Mouse (Mus musculus) monocyte, adult 2 months (primary cell): ENCODE data around the gene Plaur.

Source experiments
- DNase-seq, 2 experiments: peaks; one replicate each; pipeline ENCODE4 v3.0.0; 2022; ENCODE audit warnings: low spot score in 2 of 2, low read depth in 1 of 2

The Plaur gene

GRCm38 (mm10) chr7:24445266-24445926 is 16.9 kb upstream of the Plaur start:
- DNase-seq, result peak; percentile 77 to 80

DNA sequence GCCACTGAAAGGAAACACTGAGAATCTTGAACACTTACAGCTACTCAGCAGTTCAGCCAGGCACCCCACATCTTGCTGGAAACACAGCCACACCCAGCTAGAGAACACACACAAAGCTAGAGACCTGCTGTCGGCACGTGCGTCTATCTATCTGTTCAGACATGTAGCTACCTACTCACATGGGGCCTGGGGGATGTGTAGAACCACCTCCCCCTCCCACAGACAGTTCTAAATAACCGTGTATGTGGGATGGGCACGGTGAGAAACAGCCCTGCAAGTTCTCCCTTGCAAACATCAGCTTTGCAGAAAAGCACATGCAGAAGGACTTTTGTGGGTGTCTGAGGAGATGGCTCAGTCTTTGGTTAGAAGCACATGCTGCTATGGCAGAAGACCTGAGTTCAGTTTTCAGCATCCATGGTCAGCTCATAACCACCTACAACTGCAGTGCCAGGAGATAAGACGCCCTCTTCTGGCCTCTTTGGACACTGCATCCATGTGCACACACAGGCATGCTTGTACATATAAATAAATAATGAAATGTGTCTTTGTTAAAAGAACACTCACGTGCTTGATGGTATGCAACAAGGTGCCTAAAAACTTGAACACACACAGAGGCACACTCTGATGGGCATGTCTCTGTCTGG is 15.5 kb upstream of the Plaur start:
- DNase-seq, result no peak

- no peak for DNase-seq
Measured at GRCm38 (mm10) chr7:24448782-24449517, 13.3 kb upstream of the Plaur start.

DNA sequence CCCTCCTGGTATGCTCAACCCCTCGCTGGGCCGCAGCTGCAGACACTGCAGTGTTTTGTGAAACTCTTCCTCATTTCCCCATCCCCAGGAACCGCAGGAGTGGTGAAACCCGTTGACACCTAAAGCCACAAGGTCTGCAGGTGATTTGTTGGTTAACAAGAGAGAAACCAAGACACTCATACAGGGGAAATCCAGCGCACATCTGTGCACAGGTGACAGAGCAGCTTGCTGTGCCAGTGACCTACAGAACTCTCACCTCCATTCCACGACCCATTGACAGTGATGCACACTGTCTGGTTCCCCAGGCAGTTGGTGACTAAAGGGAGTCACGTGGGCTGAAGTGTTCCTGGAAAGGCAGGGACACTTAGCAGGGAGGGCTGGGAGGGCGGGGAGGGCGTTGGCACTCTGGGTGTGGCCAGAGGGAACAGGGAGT is 11.7 kb upstream of the Plaur start:
- DNase-seq, result no peak

DNA sequence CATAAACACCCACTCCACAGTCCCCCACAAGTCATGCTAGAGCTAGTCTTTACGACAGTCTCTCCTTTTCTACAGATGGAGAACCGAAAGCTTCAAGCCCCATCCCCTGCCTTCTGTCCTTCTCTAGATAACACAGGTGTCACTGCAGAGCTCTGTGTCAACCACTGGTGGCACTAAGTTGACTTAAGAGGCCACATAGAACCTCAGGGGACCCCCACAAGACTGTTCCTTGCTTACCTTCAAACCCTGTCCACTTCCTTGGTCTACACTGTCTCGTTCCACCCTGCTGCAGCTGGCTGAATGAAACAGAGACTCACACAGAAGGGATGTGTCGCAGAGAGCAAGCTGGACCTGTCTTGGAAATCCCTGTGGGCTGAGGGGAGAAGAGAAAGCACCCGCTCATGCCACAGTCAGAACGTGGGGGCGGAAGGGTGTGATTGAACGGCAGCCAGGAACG is 10.4 kb upstream of the Plaur start, which contains the start of gene Irgc1:
Irgc1 (minus strand) TSS at position 443 of the 457 bp plus-strand sequence.
- DNase-seq, result no peak

- DNase-seq, result no peak
Measured at GRCm38 (mm10) chr7:24454199-24454598, 8.1 kb upstream of the Plaur start.

DNA sequence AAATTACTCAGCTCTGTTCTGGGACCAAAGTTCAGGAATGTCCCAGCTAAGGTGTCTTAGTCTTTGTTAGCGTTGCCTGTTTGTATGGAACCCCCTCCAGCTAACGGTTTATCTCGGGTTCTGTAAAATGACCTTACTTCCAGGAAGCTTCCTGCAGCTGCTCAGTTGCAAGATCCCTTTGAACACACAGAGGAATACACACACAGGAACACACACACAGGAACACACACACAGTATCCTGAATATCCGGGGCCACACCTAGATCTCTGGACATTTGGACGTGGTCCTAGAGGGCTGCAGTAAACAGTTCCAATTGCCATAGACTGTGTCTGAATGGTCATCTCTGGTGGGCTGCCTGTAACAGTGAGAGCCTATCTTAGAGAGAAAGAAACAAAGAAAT is 6.6 kb upstream of the Plaur start:
- DNase-seq, result no peak

DNA sequence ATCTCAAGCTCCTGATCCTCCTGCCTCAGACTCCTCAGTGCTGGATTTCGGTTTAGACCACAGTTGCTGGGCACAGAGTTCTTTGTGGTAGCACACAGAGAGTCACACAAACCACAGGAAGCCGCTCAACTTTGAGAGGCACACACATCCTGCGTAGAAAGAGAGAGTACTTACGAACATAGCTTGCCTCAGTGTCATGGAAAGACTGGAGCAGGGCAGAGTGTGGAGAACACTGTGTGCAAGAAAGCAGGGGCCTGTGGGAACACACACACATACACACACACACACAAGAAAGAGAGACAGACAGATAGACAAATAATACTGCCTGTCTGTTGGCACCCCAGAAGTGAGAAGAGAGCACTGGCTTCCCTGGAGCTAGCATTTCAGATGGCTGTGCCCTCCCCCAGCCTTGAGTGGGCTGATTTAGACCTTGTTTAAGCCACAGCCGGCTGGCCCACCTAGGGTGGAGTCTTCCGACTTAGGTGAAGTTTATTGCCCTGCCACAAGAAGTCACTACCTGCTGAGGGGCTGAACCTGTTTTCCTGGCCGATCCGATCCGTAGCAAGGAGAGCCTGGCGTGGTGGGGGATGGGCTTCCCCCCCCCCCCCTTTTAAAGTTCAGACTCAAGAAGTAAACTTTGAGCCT is 4.4 kb upstream of the Plaur start:
- peak in 1 of 2 experiments; percentile 40 for DNase-seq

DNA sequence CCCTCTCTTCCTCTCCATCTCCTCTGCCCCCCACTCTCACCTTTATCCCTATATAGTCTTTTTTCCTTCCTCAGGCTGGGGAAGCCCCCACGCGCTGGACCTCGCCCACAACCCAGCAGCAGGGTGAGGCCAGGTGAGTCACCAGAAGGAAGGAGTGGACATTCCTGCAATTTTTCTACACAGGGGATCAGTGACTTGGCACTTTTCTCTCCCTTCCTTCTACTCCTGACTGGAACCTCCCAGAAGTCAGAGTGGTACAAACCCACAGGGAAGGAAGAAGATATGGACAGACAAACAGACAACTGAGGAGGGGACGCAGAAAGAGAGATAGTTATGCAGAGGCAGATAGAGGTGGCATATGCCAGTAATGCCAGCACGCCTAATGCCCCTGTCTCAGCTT is 2.8 kb upstream of the Plaur start:
- DNase-seq, result no peak

- peak; percentile 65 to 71 for DNase-seq
Measured at GRCm38 (mm10) chr7:24459843-24460242, 2.4 kb upstream of the Plaur start.

GRCm38 (mm10) chr7:24461376-24462051 is 770 bp upstream of the Plaur start:
- peak in 1 of 2 experiments; percentile 48 for DNase-seq

- DNase-seq, result no peak
Measured at GRCm38 (mm10) chr7:24466835-24467234, 4.6 kb downstream of the Plaur start.

DNA sequence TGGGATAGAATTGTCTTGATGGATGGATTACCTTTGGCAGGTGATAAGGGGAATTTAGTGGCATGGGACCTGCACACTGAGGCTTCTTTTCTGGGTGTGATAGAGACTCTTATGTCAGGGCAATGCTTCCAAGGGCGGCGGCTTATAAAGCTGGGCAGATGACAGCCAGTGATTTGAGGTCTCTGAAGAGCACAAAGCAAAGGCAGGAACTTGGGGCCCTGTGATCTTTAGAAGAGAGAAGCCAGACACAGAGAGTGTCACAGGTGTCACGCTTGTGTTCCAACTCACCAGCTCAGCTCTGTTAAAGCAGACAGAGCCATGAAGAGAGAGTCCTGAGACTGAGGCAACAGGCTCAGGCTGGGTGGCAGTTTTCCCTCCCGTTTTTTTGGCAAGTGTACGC is 5.6 kb downstream of the Plaur start:
- DNase-seq, result no peak

DNA sequence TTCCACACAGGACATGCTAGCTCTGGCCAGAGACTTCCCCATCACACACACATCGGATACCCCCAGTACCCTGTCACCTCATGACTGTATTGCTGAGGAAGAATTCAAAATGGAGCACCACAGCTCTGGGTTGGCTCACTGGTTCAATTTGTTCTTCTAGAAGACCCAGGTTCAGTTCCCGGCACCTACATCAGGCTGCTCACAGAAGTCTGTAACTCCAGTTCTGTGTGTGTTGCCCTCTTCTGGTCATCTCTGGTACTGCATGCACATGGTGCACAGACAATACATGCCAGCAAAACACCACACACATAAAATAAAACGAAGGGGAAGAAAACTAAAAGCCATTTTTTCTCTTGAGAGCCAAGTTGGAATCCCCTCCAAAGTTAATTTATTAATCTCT is 6.8 kb downstream of the Plaur start:
- peak in 1 of 2 experiments; percentile 61 for DNase-seq

GRCm38 (mm10) chr7:24470356-24470755 is 8.1 kb downstream of the Plaur start:
- DNase-seq, result no peak

DNA sequence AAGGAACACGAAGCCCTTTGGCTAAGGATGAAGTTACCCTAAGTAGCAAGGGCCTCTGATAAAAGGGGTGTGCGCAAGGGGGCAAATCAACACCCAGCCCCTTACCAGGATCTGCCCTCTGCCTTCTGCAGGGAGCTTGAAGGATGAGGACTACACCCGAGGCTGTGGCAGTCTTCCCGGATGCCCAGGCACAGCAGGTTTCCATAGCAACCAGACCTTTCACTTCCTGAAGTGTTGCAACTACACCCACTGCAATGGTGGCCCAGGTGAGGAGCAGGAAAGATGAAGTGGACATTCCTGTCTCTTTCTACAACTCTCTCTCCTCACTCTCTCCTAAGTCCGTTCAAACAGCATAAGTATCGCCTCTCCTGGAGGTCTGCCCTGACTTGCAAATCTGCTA is 10.2 kb downstream of the Plaur start:
- no peak for DNase-seq

- peak in 1 of 2 experiments; percentile 41 for DNase-seq
Measured at GRCm38 (mm10) chr7:24472937-24473336, 10.7 kb downstream of the Plaur start.

DNA sequence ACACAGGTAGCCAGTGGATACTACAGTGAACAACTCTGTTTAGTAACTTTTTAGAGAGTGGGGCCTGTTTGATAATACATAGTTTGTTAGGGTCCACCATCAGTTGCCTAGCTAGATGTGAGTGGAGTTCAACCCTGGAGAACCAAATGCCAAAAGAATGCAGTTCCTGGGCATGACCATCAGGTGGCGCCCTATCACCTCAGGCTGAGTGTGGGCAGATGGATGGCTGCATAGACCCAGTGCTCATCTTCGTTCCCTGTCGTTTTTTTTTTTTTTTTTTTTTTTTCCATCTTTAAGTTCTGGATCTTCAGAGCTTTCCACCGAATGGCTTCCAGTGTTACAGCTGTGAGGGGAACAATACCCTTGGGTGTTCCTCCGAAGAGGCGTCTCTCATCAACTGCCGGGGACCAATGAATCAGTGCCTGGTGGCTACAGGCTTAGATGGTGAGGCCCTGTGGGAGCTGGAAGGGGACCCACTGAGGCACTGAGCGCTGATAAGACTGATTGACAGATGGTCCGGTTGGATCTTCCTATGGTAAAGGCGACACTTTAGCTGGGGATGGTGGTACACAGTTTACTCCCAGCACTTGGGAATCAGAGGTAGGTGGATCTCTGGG is 11.7 kb downstream of the Plaur start:
- peak in 1 of 2 experiments; percentile 39 for DNase-seq

GRCm38 (mm10) chr7:24474811-24475506 is 12.7 kb downstream of the Plaur start:
- no peak for DNase-seq

- no peak for DNase-seq
Measured at GRCm38 (mm10) chr7:24476338-24476737, 14.1 kb downstream of the Plaur start.
